Mouse (Mus musculus) layer of hippocampus, adult 9-10 months (tissue): Measurements from ENCODE around the gene Cryba2.

Source experiments
- DNase-seq: peaks from one replicate; pipeline ENCODE4 v3.0.0; 2022; ENCODE audit warnings: low spot score

The Cryba2 gene

GRCm38 (mm10) chr1:74848946-74849345 is 44.0 kb downstream of the Cryba2 start:
- no peak for DNase-seq

GRCm38 (mm10) chr1:74846341-74846740 is 46.6 kb downstream of the Cryba2 start:
- DNase-seq: no peak

- no peak for DNase-seq
These were observed 49.9 kb downstream of the Cryba2 start for GRCm38 (mm10) chr1:74843090-74843489.
